Mouse (Mus musculus): ENCODE measurements around the gene Rln1.

Rln1 gene

GRCm38 (mm10) chr19:29334068-29334745 is at the start of gene Rln1:
TSS of gene Rln1 (minus strand) at chr19:29334670.
- DNase-seq, result peak; percentile 16

DNA sequence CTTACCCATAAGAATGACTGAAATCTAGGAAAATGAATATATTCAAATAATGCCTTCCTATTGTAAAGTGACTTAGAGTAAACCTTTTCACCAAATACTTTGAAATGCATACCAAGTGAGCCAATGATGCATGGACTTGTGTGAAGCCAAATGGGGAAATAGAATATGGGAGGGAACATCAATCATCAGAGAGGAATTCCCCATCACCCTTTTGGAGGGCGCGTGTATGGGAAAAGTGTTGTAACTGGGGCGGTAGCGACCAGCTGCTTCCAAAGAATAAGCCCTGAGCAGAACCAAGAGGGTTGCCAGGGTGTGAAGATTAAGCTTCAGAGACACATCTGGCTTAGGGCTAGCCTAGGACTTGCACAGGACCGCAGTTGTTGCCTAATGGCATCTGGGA is 48.9 kb upstream of the Rln1 start:
- DNase-seq, result no peak

DNA sequence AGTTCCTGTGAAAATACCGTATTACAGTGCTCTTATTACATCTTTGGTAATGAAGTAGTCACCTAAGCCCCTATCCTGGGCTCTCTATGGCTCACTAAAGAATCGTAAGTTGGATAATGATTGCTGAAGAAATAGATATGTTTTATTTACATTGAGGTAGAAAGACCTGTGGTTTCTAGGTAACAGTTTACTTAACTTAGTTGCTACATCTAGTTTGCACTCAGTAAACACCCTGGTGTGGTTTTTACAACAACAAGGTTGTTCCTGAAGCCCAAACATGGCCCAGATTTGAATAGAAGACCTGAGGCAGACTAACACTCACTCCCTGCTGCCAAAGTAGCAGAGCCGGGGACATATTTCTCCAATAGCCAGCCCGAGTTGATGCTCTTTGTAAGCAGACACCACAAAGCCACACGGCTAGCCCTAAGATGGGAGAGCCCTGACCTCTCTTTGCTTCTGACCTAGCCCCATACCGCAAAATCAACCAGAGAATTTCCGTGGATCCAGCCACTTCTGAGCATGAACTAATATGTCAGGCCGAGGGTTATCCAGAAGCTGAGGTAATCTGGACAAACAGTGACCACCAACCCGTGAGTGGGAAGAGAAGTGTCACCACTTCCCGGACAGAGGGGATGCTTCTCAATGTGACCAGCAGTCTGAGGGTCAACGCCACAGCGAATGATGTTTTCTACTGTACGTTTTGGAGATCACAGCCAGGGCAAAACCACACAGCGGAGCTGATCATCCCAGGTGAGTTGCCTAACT is 45.6 kb upstream of the Rln1 start:
- DNase-seq, result no peak

DNA sequence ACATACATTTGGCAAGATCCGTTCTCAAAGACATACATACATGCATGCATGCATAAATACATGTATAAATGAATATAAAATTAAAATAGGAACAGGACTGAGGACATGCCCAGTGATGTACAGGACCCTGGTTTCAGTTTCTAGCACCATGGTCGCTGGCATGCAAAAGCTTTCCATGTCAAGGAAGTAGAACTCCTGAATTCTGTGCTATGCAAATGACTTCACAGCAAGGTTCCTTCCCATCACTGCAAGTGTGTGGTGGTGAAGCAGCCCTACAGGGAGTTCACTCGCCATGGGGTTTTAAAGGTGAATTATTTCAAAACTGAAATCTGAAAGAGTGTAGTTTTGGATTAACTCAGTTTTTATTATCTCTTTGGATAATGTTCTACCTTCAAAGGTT is 41.9 kb upstream of the Rln1 start:
- no peak for DNase-seq

- no peak for DNase-seq
Observed at GRCm38 (mm10) chr19:29374947-29375346, 40.5 kb upstream of the Rln1 start.

DNA sequence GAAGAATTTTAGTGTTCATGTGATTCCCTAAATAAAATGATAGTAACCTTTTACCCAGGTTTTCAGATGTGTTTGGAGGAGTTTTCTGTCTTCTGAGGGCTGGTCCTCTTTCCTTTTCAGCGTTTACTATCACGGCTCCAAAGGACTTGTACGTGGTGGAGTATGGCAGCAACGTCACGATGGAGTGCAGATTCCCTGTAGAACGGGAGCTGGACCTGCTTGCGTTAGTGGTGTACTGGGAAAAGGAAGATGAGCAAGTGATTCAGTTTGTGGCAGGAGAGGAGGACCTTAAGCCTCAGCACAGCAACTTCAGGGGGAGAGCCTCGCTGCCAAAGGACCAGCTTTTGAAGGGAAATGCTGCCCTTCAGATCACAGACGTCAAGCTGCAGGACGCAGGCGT is 39.0 kb upstream of the Rln1 start:
- no peak for DNase-seq

DNA sequence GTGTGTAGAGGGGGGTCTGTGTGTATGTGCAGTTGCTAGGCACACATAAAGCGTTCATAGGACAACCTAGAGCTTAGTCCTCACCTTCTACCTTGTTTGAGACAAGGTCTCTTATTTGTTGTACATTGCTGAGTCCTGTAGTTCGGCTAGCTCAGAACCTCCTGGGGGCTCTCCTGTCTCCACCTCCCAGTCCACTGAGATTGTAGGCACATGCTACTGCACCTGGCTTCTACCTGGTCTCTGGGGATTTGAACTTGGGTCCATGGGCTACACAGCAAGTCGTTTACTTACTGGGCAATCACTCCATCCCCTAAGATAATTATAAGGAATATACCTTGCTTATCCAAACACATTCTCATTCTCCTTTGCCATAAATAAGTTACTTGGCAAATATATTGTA is 38.2 kb upstream of the Rln1 start:
- no peak for DNase-seq

GRCm38 (mm10) chr19:29372138-29372537 is 37.7 kb upstream of the Rln1 start:
- DNase-seq, result peak; percentile 32

- no peak for DNase-seq
Observed at GRCm38 (mm10) chr19:29371284-29372081, 37.0 kb upstream of the Rln1 start.

DNA sequence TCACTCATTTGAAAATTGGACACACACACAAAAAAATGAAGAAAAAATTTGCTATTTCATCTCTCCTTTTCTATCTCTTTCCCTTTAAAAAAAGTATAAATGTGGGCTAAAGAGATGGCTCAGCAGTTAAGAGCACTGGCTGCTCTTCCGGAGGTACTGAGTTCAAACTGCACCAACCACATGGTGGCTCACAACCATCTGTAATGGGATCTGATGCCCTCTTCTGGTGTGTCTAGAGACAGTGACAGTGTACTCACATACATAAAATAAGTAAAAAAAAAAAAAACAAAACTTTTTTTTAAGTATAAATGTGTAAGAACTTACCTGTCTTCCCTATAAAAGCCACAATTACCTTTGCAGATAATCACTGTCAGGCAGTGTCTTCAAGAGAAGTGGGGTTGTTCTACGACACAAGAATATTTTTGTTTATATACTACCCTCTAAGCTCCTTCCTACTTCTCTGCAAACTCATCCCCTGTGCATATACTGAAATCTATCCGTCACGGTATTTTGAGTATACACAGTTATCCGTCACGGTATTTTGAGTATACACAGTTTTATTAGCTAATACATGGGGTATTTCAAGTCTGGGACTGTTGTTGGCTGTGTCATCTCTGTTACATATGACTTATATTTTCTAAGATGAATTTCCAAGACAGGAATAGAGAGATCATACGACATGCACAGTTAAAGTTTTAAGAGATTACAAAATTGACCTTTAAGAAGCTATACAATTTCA is 36.2 kb upstream of the Rln1 start:
- no peak for DNase-seq

- no peak for DNase-seq
Observed at GRCm38 (mm10) chr19:29370112-29370511, 35.6 kb upstream of the Rln1 start.

DNA sequence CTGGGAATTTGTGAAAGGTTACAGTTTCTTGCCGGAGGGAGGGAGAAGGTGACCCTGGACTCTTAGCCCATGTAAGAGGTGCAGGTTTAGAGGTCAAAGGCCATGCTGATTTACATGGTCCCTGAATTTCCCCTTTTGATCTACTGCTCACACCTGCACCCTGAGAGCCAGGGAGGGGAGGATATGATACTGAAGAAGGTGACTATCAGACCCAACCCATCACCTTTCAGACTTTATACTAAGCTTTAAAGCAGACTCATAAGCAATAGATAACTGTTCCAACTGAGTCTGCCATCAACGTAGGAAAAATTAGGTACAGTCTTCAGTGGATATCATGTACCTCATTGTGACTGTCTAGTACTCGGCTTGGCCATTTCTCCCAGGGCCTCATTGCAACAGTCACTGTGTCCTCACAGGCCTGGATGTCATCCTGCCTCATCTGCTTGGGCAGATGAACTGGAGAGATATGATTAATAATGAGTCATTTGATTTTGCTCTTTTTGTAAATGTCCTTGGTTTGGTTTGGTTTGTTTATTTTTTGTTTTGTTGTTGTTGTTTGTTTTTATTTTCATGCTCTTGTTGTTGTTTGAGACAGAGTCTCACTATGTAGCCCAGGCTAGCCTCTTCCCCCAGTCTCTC is 34.3 kb upstream of the Rln1 start:
- DNase-seq, result no peak

DNA sequence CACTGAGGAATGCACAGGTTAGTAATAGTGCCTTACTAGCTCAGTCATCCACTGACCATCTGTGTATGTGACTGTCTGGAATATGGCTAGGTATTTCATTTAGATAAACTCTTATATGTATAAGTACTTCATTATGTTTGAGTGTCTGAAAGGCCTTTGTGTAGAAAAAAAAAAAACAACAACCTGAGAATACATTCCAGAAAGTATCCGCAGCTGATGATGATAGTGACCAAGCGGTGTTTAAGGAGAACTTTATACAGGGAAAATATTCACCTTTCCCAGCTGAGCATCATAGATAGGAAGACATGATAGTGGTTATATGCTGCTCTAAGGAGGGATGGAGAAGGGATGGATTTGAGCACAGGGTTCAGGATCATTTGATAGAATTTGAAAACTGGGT is 33.6 kb upstream of the Rln1 start:
- no peak for DNase-seq

DNA sequence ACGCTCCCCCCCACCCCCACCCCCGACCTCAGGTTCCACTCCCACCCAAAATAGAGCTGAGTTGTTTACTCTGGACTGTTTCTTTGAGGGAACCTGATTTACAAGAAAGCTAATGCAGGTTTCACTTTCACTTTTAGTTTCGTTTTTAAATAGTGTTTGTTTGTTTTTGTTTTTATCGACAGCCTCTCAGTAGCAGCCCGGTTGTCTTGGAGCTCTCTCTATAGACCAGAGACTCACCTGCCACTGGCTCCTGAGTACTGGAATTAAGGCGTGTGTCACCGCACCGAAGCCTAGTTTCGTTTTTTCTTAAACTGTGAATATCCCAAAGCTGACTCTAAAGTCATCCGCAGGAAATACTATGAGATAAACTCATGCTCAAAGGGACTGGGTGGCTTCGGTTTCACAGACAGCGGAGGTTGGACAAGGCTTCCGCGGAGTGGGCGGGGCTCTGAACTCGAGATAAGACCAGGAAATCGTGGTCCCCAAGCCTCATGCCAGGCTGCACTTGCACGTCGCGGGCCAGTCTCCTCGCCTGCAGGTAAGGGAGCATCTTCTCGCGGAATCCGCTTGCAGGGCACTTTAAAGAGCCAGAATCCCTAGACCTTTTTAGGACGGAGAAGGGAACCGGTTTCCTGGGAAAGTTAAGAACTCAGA is 32.6 kb upstream of the Rln1 start, which contains the start of the genes Plgrkt and Cd274:
Gene Plgrkt (minus strand): TSS at position 422 of the 654 bp plus-strand sequence.
Gene Cd274 (plus strand): TSS at position 487 of the 654 bp plus-strand sequence.
- DNase-seq, result peak; percentile 65

DNA sequence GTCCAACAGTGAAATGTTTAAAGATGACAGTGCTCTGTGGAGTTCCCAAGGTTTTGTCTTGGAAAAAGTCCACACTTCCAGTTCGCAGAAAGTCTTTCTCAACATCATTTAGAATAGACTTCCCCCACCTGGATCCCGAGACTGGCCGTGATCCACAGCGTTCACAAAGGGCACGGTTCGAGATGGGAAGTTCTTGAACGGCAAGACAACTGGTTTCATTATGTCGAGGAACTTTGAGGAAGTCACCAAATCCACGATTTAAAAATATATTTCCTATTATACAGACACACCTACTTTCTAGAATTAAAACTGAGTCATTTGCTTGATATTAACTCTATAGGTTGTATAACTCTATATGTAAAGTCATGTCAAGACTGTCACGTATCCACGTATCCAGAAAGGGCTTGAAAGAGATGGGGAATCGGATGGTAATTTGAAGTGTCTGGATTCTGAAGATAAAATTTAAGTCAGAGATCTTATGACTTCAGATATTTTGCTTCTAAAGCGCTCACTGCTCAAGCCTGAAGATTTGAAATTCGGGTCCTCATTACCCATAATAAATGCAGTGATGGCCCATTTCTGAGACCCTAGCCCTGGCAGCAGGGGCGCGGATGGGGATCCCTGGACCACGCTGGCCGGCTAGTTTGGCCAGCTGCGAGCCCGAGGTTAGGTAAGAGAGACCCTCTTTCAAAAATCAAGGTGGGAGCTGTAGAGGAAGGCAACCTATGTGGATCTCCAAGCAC is 31.9 kb upstream of the Rln1 start:
- no peak for DNase-seq

- DNase-seq, result no peak
Observed at GRCm38 (mm10) chr19:29365105-29365504, 30.6 kb upstream of the Rln1 start.

GRCm38 (mm10) chr19:29364076-29364475 is 29.6 kb upstream of the Rln1 start:
- no peak for DNase-seq

GRCm38 (mm10) chr19:29363557-29363956 is 29.1 kb upstream of the Rln1 start:
- DNase-seq, result no peak

DNA sequence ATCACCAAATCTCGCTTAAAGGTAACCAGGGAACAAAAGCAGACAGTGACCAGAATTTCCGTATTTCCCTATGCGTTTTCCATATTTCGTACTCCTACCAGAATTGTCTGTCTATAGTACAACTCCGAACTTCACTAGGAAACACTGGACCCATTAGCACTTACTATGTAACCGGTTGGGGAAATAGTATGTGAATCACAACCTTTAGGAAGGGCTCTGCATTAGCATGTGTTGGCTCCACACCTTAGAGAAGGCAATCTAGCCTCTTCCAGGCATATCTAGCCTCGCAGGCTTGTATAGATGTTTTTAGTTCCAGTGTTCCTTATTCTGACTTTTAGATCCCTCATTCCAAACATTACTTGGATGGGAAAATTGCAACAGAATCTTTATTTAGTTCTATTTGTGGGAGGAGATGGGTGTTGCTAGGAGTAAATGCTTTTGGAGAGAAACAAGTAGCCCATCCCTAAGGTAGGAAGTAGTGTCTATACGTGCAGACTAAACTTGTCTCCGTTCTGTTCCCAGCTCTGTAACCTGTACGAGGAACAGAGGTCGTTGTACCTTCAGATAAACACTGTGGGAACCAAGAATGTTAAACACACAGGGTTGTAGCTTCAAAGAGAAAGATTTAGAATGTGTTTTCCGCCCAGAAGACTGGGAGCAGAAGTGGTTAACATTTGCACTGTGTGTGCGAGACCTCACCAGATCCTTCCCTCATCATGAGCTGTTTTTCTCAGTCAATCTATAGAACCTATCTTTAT is 27.9 kb upstream of the Rln1 start:
- DNase-seq, result no peak

DNA sequence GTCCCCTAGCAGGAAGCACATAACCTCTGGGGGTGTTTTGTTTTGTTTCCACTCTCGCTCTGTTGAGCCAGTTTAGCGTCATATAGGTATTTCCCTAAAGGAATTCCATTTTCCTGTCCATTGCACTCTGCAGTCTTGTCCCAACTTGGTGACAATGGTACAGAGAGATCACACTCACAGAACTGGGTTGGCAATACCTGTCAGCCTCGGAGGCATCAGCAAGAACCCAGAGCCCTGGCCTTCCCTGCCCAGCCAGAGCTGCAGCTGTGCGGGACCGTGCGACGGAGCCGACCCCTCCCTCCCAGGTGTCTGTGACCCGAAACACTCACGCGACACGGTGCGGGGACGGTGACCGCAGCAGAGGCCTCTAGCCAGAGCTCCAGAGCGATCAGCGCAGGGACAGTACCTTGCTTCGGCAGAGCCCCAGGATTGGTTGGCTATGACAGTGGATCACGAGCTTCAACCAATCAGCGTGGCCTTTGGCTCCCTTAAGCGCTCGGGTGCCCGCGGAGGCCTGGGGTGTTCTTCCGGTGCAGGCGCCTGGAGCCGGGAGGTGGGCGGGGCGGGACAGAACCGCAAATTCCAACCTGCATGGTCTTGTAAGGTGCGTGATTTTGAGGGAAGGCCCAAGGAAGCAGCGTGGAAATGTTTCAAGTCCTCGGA is 27.1 kb upstream of the Rln1 start:
- DNase-seq, result peak; percentile 96
